Mouse (Mus musculus) adrenal gland, adult 18-20 months (tissue): ENCODE measurements at regions not wholly inside any gene's neighbourhood (a gene's known extent, or its start where the extent isn't known, plus 50 kb on each side); places are given as distances from the start of the nearest gene placed in this dataset.

Experiments used
- DNase-seq, 2 experiments: peaks; one replicate each; pipeline ENCODE4 v3.0.0; 2021 to 2022; ENCODE audit warnings: low spot score in 2 of 2

DNA sequence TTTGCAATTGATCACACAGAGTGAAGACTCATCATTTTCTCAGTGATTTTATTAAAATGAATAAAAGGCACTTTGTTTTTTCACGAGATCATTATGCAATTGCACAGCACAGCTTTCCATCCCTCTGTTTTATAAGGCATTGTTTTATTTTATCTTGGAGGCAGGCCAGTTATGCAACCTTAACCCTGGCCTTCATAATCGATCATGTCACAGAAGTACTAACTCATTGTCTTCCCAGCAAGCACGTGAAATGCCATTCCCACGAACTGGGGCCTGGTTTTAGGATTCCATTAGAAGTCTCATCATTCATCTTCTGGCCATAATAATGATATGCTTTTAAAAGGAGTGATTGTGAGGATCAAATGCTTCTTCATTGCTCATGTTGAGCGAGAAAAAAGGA lies 355.5 kb upstream of the Gria3 start:
- DNase-seq = peak in 1 of 2 experiments; percentile 17

DNA sequence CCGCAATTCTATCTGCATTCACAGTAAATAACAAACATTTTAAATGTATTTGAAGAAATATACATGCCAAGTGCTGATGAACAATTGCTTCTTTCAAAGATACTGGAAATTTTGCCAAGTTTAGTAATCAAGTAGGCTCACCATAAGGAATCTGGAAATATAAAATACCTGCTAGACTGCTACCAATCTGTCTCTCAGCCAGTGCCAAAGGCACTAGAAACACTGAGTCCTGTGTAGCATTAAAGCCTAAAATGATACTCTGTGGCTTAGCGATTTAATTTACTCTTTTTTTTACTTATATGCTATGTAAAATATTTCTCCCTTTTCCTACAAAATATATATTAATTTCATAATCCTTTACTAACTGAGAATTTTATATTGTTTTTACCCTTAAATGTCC lies 347.8 kb upstream of the Gria3 start:
- DNase-seq = no peak

DNA sequence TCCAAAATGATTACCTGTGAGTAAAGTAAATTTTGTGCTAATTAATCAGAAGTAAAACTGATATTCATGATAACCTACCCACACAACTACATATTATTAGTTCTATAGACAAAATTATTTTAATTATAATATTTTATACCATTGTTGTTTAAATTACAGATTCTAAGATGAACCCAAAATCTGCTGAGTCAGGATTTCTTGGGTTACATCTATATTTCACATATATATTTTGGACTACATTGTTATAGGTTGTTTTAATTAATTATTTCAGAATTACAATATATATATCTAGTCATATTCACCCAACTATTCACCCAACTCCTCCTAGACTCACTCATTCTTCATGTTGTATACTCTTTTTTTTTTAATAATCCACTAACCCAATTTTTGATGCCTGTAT lies 346.0 kb upstream of the Gria3 start:
- no peak for DNase-seq
